Mouse (Mus musculus): Measurements from ENCODE around the gene Aff1. TPM values are rescaled to one million over a fixed set of nuclear protein-coding genes. Genes with fewer than 3 reads are reported as not detected.
A peak's percentile ranks its signal among the peaks of the same experiment; 100 is the strongest.

Aff1 gene
- polyA plus RNA-seq, 1 experiment from 2014 or later = 21.9 TPM

DNA sequence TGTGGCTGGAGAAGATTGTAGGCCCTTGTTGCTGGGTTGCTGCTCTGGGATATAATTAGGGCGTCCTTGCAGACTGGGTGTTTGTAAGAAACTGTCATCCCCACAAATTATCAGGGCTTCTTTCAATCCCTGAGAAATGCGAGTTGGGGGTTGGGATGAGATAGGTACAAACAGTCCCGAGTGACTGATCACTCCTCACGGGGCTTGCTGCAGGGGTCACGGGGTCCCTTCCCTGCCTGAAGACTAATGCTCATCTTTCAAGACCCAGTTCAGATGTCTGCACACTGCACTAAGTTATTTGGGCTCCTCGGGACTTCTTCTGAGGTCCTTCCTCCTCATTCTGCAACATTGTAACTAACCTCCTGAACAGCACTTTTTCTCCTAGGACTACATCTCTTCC is 79.2 kb downstream of the Aff1 start:
- no peak for DNase-seq (ENCODE audit: low spot score)

DNA sequence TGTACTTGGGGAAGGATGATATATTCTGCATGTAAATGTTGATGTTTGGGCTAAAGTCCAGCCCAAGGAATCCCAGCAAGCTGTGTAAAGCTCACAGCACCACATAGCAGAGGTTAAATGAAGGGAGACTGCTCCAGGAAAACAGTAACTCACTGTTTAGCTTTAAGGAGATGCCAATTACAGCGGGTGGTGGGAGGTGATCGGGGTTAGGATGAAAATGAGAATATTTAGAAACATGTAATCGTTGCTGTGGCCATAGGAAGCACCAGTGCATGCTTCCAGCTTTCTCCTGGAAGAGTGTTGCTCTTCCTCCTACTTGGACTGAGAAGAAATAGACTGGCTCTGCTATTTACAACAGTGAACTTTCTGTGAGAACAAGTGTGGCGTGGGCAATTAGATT is 80.1 kb downstream of the Aff1 start:
- no peak for DNase-seq (ENCODE audit: low spot score)

DNA sequence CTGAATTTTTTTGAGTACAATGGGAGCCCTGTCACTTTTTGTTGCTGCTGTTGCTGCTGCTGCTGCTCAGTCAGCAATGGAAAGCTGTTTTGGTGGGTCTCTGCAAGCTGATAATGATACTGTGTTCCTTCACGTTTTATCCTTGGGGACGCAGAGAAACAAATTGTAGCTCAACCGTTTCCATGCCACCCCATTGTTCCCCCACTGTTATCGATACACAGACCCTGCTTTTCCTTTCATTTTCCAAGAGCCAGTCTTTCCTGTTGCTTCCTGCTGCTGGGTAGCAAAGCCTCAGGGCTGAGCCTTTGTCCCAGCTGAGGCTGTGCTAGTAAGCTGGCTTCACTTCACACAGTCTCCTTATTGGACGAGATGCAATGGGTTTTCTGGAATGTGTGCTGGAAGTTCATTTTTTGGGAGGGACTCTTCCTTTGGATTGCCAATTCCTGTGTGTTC is 81.0 kb downstream of the Aff1 start:
- DNase-seq (ENCODE audit: low spot score) = no peak

DNA sequence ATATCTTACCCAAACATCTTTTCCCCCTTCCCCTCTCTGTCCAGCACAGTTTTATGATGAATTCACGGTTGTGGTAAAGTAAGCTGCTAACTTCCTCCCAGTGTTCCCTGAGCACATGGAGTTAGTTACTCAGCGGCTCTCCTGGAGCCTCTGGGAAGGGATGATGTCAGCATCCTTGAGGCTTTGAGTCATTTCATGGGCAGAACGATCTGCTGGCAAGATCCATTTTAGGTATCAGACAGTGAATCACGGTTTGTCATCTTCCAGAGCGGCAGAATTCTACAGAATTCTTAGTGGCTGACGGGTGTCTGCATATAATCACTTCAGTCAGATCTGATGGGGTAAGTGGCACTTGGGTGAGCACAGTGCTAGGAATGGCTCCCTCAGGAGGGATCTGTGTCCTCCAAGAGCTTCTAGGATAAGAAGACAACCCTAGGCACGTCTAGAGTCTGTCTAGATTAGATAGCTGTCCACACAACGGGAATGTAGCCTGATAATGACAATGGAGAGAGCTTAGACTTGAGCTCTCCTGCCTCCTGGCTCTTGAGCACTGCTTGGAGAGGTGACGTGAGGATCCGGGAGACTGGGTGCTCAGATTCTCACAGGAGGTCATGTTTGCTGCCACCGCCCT is 82.6 kb downstream of the Aff1 start:
- DNase-seq (ENCODE audit: low spot score) = no peak

DNA sequence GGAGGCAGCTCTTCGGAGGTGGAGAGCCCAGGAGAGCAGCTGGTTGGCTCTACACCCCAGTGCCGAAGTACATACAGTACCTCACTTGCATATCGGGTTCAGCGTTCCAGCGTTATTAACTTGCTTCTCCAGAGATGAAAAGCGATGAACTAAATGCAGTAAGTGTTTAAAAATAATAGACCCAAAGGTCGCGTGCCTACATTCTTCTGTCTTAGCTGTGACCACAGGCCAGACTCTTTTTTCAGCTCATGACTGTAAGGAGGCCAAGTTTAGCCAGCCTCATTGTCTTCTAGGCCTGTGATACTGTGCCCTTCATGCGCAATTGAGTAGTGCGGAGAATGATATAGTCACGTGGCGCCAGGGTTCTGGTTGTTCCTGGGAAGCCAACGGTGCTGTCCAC is 83.3 kb downstream of the Aff1 start:
- no peak for DNase-seq (ENCODE audit: low spot score)

DNA sequence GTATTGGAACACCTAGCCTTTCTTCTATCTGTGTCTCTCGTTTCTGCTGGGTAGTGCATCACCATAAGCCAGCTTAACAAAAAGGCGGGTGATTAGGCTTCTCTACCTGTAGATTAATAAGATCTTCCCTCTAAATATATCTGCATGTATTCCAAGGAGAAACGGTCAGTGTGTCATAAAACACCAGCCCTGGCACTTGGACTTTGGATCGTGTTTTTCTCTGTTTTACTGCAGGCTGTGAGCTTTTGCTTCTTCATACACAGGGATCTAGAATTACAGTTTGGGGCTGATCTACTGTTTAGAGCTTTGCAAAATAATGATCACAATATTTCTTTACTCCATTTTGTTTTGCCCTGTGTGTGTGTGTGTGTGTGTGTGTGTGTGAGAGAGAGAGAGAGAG is 84.7 kb downstream of the Aff1 start:
- no peak for DNase-seq (ENCODE audit: low spot score)

DNA sequence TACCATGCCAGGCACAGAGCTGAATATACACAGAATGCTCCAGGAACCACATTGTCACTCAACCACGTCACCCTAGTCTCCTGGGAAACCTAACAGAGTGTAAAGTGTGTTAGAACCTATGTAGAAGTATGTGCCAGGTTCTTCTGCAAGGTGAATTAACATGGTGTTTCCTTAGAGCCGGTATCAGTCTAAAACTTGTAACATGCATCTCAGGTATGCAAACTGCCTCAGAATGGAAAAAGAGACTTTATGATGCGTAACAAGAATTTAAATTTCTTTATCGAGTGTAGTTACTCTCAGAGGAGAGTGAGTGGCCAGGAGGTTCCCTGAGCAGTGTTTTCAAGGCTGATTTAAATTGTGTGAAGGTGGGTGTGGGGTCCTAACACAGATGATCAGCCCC is 85.3 kb downstream of the Aff1 start:
- no peak for DNase-seq (ENCODE audit: low spot score)

DNA sequence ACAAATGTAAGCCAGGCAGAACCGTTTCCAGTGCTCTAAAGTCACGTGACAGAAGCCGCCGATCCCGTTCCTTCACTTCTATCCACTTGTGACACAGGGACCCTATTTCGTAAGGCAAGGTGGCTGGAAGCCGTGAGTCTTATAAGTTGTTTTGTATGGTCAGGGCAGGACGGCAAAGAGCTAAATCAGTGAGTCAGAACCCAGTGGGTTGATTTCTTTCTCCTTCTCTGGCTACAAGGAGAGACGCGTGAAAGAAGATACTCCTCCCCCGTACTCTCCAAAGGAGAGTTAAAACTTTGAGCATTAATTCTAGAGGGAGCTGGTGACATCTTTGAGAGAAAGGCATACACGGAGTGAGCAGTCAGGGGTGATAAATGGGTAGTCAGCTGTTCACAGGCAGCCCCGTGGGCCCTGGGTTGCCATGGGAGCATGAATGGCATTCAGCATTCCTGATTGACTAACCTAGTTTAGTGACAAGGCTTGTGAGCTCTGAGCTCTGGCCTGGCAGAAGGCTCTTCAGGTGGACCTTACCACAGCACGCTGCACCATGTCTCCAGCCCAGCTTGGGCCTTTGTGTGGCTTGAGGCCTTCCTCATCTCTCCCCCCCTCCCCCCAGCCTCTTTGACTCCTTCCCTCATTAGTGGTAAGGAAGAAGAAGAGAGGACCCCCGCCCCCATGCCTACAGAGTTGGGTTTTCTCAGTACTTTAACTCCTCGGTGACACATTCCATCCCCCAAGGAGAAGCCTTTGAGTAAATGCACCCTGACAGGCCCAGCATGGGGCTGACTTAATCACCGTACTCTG is 86.3 kb downstream of the Aff1 start:
- DNase-seq (ENCODE audit: low spot score) = peak; percentile 23

DNA sequence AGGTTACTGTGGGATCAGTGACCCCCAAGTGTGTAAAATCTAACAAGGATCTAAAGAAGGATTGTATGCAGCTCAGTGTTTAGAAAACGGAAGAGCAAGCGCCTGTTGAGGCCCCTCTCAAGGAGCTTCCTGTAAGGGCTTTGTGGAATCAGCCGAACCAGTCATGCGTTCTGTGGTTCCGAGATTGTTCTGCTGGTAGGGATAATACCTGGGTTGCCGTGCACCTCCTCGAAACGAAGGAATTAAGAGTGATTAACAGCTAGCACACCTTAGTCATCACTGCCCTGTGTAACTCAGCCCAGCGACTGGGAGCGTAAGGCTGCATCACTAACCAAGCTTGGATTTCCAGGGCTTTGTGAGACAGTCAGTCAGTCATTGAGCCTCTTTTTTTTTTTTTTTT is 87.7 kb downstream of the Aff1 start:
- peak; percentile 30 for DNase-seq (ENCODE audit: low spot score)

DNA sequence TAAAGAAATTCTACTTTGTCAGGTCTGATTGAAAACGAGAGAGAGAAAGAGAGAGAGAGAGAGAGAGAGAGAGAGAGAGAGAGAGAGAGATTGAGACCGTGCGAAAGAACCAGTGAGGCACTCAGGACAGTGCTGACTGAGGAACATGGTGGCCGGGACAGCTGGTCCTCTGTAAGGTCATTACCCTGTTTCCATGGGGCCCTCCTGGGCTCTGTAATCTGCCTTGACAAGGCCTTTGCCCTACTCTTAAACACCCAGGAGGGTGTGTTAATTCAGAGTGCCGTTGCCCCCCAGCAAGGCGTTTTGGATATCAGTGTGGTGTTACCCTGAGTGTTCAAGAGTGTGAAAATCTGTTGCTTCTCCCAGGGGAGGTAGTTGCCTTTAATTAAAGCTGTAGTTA is 88.1 kb downstream of the Aff1 start:
- no peak for DNase-seq (ENCODE audit: low spot score)

DNA sequence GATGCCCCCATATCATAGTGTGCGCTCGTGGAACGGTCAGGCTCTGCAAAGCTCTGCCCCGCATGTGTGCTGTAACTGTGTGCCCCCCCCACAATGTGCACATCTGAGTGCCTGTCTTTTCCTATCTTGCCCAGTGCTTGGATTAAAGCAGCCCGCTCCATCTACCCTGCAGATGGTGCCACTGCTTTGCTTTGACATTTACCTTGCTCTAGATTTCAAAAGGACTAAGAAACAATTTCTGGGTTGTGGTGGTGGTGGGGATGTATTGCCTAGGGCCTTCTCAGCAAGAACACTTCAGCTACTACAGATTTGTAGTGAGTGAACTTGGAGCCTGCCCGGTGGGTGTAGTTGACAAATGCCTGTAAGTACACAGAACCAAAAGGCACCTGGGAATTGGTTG is 88.7 kb downstream of the Aff1 start:
- peak; percentile 50 for DNase-seq (ENCODE audit: low spot score)

DNA sequence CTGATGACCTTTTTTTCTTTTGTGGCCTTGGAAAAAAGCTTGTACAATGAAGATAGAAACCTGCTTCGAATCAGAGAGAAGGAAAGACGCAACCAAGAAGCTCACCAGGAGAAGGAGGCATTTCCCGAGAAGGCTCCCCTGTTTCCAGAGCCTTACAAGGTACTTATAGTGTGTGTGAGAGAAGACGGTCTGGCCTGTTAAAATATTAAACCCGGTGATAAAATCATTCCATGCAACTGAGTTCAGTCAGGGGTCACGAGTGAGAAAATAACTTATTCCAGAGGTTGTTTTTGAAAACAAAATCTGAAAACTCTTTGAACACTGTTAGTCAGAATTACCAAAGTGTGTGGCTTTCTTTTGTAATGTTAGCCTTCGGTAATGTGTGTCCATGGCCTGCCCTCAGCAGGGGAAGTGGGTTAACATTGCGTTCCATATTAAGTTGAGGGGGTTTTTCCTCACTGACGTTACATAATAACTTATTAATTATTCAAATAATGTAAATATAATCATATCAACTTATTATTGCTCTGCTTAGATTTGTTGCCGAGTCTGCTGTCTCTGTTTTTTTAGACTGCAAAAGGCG is 91.0 kb downstream of the Aff1 start:
- no peak for DNase-seq (ENCODE audit: low spot score)

DNA sequence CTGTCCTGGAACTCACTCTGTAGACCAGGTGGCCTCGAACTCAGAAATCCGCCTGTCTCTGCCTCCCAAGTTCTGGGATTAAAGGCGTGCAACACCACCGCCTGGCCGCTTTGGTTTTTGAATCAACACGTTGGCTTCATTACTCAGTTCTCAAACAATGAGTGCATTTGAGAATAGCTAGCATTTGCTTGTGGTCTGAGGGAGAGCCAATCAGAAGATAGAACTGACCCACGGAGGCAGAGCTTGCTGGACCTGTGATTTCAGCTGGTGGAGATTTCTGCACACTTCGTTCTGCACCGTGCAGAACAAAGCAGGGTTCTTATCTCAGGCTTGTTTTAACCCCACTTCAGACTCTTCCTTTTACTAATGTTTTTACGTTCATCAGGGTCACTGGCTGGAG is 93.9 kb downstream of the Aff1 start:
- no peak for DNase-seq (ENCODE audit: low spot score)

DNA sequence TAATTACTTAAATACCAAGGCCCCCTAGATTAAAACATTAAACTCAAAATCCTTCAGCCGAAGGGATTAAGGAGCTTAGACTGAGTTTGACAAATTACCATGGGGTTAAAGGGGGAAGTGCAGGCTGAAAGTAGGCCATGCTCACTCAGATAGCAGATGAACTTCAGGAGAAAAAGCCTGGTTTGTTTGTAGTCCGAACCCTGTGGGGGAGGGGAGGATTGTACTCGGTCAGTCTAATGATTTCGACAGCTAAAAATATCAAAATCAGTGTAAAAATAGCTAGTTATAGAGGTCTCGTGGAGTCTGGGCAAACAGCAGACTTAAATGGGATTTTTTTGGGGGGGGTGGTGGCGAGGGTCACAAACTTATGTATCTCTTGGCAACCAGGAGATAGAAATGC is 96.3 kb downstream of the Aff1 start:
- DNase-seq (ENCODE audit: low spot score) = no peak

DNA sequence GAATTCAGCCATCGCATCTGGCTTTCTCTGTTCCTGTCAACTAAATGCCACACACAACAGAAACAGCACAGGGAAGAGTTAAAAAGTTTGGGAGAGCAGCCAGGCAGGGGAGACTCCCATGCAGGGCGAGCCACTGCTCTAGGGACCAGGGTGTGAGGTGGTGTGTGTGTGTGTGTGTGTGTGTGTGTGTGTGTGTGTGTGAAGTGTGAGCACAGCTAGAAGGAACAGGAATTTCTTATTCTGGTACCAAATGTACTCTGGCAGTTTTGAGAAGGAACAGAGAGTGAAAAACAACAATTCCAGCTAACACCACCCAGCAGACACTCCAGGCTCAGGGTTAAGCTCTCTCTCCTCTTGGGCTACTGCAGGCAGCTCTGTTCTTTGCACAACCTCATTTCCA is 96.8 kb downstream of the Aff1 start:
- no peak for DNase-seq (ENCODE audit: low spot score)

DNA sequence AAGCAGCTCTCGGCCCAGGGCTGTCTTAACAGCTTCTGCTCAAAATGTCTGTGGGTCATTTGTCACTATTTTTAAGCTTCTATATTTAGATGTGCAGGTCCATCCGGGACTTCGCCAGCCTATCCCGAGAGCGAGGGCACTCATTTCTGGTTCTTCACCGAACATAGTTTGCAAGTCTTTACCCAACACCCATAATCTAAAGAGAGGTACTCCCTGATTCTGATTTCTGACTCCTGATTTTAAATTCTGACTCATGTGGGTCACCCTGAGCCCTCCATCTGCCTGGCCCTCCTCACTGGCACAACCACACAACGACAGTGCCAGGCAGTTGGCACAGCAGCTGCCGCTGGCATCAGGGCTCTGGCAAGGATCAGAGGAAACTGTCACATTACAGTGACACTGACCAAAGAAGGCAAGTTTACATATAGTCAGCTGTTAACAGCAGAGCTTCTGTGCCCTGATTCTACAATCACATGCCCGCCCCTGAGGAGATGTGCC is 97.5 kb downstream of the Aff1 start:
- DNase-seq (ENCODE audit: low spot score) = no peak

DNA sequence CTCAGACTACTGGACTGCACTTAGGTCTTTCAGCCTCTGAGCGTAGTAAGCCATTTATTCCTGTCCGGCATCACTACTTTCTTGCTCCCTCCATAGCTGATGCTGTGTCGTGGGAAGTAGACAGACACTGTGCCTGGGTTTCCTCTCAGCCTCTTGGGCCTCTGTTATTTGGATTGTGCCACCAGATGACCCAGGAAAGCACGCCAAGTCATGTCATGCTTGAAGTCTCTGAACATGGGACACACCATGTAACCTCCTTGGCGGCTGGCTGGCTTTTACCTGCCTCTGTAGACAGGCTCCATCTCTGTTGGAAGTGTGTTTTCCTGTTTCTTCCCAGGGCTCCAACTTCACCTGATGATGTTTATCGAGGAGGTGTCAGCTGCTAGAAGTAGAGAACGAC is 99.6 kb downstream of the Aff1 start:
- DNase-seq (ENCODE audit: low spot score) = no peak

DNA sequence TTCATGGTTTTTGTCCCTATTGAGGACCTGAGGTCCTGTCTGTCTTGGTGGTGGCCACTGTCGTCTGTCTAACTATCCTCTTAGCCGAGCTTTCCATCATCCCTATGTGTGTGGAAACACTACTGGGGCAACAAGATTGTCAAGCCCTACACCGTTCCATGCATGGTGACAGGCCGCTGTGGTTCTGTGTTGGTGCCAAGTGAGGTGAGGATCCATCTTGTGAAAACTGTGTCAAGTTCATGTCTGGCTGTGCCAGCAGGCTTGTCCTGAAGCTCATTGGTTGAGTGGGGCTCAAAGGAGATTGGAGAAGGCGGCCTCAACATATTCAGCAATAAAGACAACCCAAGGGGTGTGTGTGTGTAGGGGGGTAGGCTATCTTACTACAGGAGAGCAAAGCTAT is 102.9 kb downstream of the Aff1 start:
- DNase-seq (ENCODE audit: low spot score) = no peak

DNA sequence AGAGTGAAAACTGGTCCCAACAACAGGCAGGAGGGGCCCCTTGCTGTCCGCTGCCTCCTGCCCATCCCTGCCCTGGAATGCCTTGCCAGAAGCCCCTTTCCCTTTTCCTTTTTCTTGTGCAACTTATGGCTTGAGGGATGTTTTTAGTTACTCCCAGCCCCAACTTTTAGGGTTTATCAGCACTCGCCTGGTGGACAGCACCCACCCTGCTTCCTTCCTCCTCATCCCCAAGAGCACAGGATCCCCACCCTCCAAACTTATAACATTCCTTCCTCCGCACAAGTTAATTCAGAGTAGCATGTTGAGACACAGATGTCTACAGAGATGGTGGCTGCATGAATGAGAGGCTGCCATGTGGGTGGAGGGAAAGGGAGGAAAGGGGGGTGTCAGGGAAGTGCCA is 103.9 kb downstream of the Aff1 start:
- DNase-seq (ENCODE audit: low spot score) = no peak

DNA sequence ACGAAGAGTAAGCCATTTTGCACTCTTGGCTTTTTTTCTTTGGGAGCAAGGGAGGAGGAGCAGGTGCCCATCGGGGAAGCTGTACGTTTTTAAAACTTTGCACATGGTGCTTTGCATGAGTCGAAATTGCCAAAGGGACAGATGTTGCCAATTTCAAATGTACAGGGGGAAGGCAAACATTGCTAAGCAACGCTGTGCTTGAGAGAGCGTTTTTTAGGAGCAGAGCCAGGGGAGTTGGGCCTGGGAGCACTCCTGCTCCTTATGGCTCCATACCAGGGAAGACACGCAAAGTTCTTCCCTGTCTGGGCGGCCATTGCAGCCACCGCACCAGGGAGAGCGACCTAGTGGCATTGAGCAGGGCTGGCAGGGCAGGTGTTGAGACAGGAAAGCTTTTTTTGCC is 105.6 kb downstream of the Aff1 start:
- DNase-seq (ENCODE audit: low spot score) = no peak

DNA sequence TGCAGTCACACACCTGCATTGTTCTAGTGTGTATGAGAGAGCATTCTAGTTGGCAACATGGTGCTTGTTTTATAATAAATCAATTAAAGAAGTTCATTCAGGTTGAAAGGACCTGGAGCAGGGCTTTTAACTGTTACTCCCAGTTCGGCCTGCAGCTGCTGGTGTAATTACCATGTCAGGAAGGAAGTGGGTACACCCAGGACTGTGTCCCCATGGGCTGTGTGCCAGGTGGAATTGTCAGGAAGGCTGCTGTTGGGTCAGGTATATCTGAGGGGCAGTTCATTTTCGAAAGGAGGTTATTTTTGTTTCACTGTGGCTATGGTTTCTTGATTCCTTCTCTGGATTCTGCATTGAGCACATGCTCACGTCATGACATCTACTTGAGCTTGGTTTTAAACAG is 107.3 kb downstream of the Aff1 start:
- DNase-seq (ENCODE audit: low spot score) = no peak

DNA sequence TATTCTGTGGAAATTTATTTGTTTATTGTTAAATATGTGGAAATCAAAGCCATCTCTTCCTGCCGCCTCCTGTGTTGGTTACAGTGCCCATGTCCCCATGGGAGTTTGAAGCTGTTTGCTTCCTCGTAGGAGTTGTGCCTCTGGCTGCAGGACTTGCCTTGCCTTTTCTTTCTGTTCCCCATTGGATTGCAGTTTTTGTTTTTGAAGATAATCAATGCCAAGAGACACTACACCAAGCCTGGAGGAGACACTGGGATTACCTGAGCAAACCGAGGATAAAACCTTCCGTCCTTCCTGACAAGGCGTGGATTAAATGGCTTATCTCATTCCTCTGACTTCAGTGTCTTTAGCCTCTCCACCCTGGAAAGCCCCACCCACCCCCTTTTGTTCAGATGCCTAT is 107.8 kb downstream of the Aff1 start:
- DNase-seq (ENCODE audit: low spot score) = no peak

DNA sequence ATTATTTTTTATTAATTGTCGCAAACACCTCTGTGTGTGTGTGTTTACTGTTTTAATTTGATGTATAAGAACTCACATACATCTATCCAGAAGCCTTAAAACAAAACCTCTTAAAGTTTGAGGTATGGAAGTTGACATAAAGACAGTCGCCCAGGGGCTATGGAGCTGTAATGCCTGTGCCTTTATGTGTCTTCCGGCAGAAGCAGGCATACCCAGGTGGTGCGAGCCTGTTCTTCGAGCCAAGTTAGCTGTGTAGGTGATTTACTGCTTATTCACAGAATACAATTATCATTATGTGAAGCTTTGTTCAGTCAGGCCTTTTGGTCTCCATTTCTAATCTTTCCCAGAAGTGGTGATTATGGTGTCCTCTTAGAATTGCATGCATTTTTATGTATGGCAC is 111.2 kb downstream of the Aff1 start:
- no peak for DNase-seq (ENCODE audit: low spot score)
